Mouse (Mus musculus) liver, postnatal 0 days (tissue): ENCODE results near the gene Coq8b. TPM values are rescaled to one million over a fixed set of nuclear protein-coding genes. Genes with fewer than 3 reads are reported as not detected.
A peak's percentile ranks its signal among the peaks of the same experiment; 100 is the strongest.
"Not testable (repeated sequence)": the region's sequence is repeated elsewhere in the genome, so short reads cannot be mapped to it uniquely, and the experiment has no call there.

Experiments used
- ATAC-seq: fragments of 200-750 bp; cut with Nextera tagmentation; 2 replicates; pipeline ENCODE4 v1.8.0; 2017; ENCODE audit warnings: mild to moderate bottlenecking, moderate library complexity
- DNase-seq: peaks from one replicate; pipeline ENCODE4 v3.0.0-alpha.2; 2016
- H3K27ac ChIP-seq: fragments of 300-500 bp; sonication (generic); 2 replicates; pipeline ENCODE4 v1.5.1; 2014; ENCODE audit warnings: antibody characterized with exemption, moderate library complexity, mild to moderate bottlenecking, low read depth
- H3K27me3 ChIP-seq: fragments of 300-500 bp; sonication (generic); 2 replicates; pipeline ENCODE4 v1.6.1; 2014; ENCODE audit warnings: low read length, control low read depth, mixed read lengths; ENCODE audit not compliant: insufficient read depth
- H3K36me3 ChIP-seq: fragments of 300-500 bp; sonication (generic); replicated peaks from 2 replicates; pipeline ENCODE4 v1.6.1; 2014; ENCODE audit warnings: mild to moderate bottlenecking, control low read depth, low read length, moderate library complexity, mixed read lengths; ENCODE audit not compliant: insufficient read depth
- H3K4me1 ChIP-seq: fragments of 300-500 bp; sonication (generic); 2 replicates; pipeline ENCODE4 v1.6.1; 2014; ENCODE audit warnings: antibody characterized with exemption, mild to moderate bottlenecking, control low read depth; ENCODE audit not compliant: insufficient read depth
- H3K4me2 ChIP-seq: fragments of 300-500 bp; sonication (generic); 2 replicates; pipeline ENCODE4 v1.6.1; 2014; ENCODE audit warnings: low read depth, mild to moderate bottlenecking, low read length, moderate library complexity, mixed read lengths
- H3K4me3 ChIP-seq: fragments of 300-500 bp; sonication (generic); 2 replicates; pipeline ENCODE4 v1.5.1; 2014; ENCODE audit warnings: low read depth, low read length
- H3K9ac ChIP-seq: fragments of 300-500 bp; sonication (generic); replicated peaks from 2 replicates; pipeline ENCODE4 v1.6.1; 2014; ENCODE audit warnings: mild to moderate bottlenecking, moderate library complexity
- H3K9me3 ChIP-seq: fragments of 300-500 bp; sonication (generic); 2 replicates; pipeline ENCODE4 v1.6.1; 2016; ENCODE audit warnings: mild to moderate bottlenecking, control low read depth, low read length, mixed read lengths
- CTCF ChIP-seq: sonication (generic); IDR thresholded peaks from 2 replicates; pipeline ENCODE4 v1.5.1; 2016; ENCODE audit warnings: antibody characterized with exemption, low read depth
- EP300 ChIP-seq: IDR thresholded peaks from 2 replicates; pipeline ENCODE4 v1.6.1; 2016; ENCODE audit warnings: antibody characterized with exemption, low read depth, mild to moderate bottlenecking
- WGBS: fragments of 180-500 bp; shearing (Covaris S2); extraction: QIAGEN DNeasy Blood & Tissue Kit; methylation state at CpG from one replicate; pipeline ENCODE4 v1.1.7; 2014; ENCODE audit not compliant: insufficient replicate concordance; 5-methylcytosine and 5-hydroxymethylcytosine counted together
- polyA plus RNA-seq: library from polyadenylated mRNA; unstranded; fragments of >200 nt; fragmentation: Nextera tagmentation; extraction: Ambion mirVana; gene quantifications from 2 replicates; pipeline ENCODE4 v1.2.1, GENCODE M21; 2015

Gene Coq8b
- polyA plus RNA-seq, 1 experiment from 2014 or later, result 20.1 TPM

DNA sequence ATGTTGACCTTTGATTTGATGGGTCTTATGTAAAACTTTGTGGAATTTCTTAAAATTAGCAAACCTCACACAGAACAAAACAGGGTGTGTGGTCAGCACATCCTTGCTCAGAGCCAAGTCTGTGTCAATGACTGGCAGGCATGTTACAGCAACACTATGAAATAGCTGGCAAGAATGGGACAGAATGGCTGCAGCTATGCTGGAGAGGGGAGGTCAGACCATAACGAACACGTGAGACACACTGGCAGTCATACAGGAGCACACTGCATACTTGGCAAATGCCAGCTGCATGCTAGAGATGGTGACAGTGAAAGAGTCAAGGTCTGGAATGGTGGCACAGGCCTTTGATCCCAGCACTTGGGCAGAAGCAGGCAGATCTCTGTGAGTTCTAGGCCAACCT, 2.9 kb downstream of the Coq8b start:
- 90% methylated on average over 2 of the region's 2 CpGs for WGBS
- Histone ChIP-seq H3K36me3 (peaks cover 9% of the 10 kb centered on the region; the same call in 1 of the 2 replicates), H3K9ac (no peak overlapping the region), H3K4me3 (no peak overlapping the region), H3K27me3 (no peaks in the 10 kb centered on the region), H3K9me3 (no peaks in the 10 kb centered on the region), H3K4me2 (no peak overlapping the region), H3K27ac (no peak overlapping the region), H3K4me1 (peaks cover 7% of the 10 kb centered on the region)
- no peak for TF ChIP-seq EP300
- no peak for TF ChIP-seq CTCF
- no peak for ATAC-seq
- DNase-seq, result no peak

- WGBS, result 85% methylated on average over 2 of the region's 2 CpGs
- Histone ChIP-seq H3K4me3 (no peak overlapping the region), H3K9ac (no peak overlapping the region), H3K4me1 (peaks cover 7% of the 10 kb centered on the region), H3K27ac (no peak overlapping the region), H3K36me3 (peaks cover 16% of the 10 kb centered on the region), H3K4me2 (no peak overlapping the region), H3K9me3 (no peaks in the 10 kb centered on the region), H3K27me3 (no peaks in the 10 kb centered on the region)
- ATAC-seq (no peak), DNase-seq (no peak)
- TF ChIP-seq EP300, result no peak
- TF ChIP-seq CTCF, result peak; percentile 41
These were observed 4.7 kb downstream of the Coq8b start for GRCm38 (mm10) chr7:27237527-27237926.

GRCm38 (mm10) chr7:27238568-27238967, 5.7 kb downstream of the Coq8b start:
- peaks cover 3% of the 10 kb centered on the region for H3K4me1 ChIP-seq
- H3K4me2 ChIP-seq, result no peak overlapping the region
- TF ChIP-seq EP300 (no peak), CTCF (no peak)
- no peak overlapping the region for H3K4me3 ChIP-seq
- no peak overlapping the region for H3K9ac ChIP-seq
- 65% methylated on average over 5 of the region's 5 CpGs for WGBS
- peak; percentile 52 for DNase-seq
- H3K27ac ChIP-seq, result peak overlapping the region; percentile 22; the same call in 1 of the 2 replicates
- peak; percentile 72 for ATAC-seq
- no peaks in the 10 kb centered on the region for H3K27me3 ChIP-seq
- H3K36me3 ChIP-seq, result peaks cover 22% of the 10 kb centered on the region
- H3K9me3 ChIP-seq, result no peaks in the 10 kb centered on the region

GRCm38 (mm10) chr7:27243211-27243610, 10.4 kb downstream of the Coq8b start:
- no peak overlapping the region for H3K4me2 ChIP-seq
- peaks cover 23% of the 10 kb centered on the region for H3K36me3 ChIP-seq
- no peaks in the 10 kb centered on the region for H3K9me3 ChIP-seq
- ATAC-seq (no peak), DNase-seq (no peak)
- TF ChIP-seq EP300, result no peak
- no peak for TF ChIP-seq CTCF
- no peak overlapping the region for H3K9ac ChIP-seq
- no peaks in the 10 kb centered on the region for H3K4me1 ChIP-seq
- no peaks in the 10 kb centered on the region for H3K27me3 ChIP-seq
- WGBS, result 64% methylated on average over 8 of the region's 8 CpGs
- H3K4me3 ChIP-seq, result no peak overlapping the region
- H3K27ac ChIP-seq, result no peak overlapping the region

DNA sequence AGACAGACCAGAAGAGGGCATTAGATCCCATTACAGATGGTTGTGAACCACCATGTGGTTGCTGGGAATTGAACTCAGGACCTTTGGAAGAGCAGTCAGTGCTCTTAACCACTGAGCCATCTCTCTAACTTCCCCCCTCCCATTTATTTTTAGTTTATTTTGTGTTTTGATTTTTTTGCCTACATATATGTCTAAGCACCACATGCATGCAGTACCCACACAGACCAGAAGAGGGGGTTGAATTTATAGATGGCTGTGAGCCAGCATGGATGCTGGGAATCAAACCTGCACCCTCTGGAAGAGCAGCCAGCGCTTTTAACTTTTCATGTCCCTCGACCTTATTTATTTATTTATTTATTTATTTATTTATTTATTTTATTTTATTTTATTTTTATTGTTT, 11.3 kb downstream of the Coq8b start:
- ATAC-seq, H3K27me3 ChIP-seq, H3K9me3 ChIP-seq, H3K27ac ChIP-seq, H3K9ac ChIP-seq, H3K4me3 ChIP-seq, H3K4me2 ChIP-seq, H3K4me1 ChIP-seq: not testable (repeated sequence)
- TF ChIP-seq CTCF, result peak; percentile 57
- H3K36me3 ChIP-seq, result peaks cover 23% of the 10 kb centered on the region
- WGBS, result 68% methylated on average over 2 of the region's 2 CpGs
- peak; percentile 45 for DNase-seq

- 86% methylated on average over 2 of the region's 2 CpGs for WGBS
- DNase-seq (peak; percentile 46), ATAC-seq (no peak)
- H3K4me1 ChIP-seq, result 0 out of 2 replicates have a peak, but pooled peaks cover 3% of the 10 kb centered on the region
- H3K9me3 ChIP-seq, result no peaks in the 10 kb centered on the region
- H3K36me3 ChIP-seq, result no peaks in the 10 kb centered on the region; the same call in 1 of the 2 replicates
- H3K9ac ChIP-seq, result no peak overlapping the region
- no peak overlapping the region for H3K4me2 ChIP-seq
- no peaks in the 10 kb centered on the region for H3K27me3 ChIP-seq
- no peak for TF ChIP-seq EP300
- peak; percentile 66 for TF ChIP-seq CTCF
- no peak overlapping the region for H3K4me3 ChIP-seq
- H3K27ac ChIP-seq, result no peak overlapping the region
These were observed 16.3 kb downstream of the Coq8b start for GRCm38 (mm10) chr7:27249146-27249545.

GRCm38 (mm10) chr7:27249928-27250327, 17.1 kb downstream of the Coq8b start:
- H3K4me3 ChIP-seq, result no peak overlapping the region
- WGBS, result 89% methylated on average over 5 of the region's 5 CpGs

More at GRCm38 (mm10) chr7:27249928-27250327, 17.1 kb downstream of the Coq8b start:
- H3K36me3 ChIP-seq, result no peaks in the 10 kb centered on the region; the same call in 1 of the 2 replicates
- H3K27me3 ChIP-seq, result no peaks in the 10 kb centered on the region
- H3K27ac ChIP-seq, result 0 out of 2 replicates have a peak overlapping the region, but pooled peaks have one; percentile 48
- no peak for TF ChIP-seq EP300
- no peak for TF ChIP-seq CTCF
- ATAC-seq (no peak), DNase-seq (no peak)
- H3K9me3 ChIP-seq, result no peaks in the 10 kb centered on the region
- no peak overlapping the region for H3K9ac ChIP-seq
- H3K4me2 ChIP-seq, result no peak overlapping the region
- H3K4me1 ChIP-seq, result 0 out of 2 replicates have a peak, but pooled peaks cover 3% of the 10 kb centered on the region
